Mouse (Mus musculus): ENCODE measurements around the gene Prr29.
A peak's percentile ranks its signal among the peaks of the same experiment; 100 is the strongest.
"Not testable (repeated sequence)": the region's sequence is repeated elsewhere in the genome, so short reads cannot be mapped to it uniquely, and the experiment has no call there.

Prr29 gene

DNA sequence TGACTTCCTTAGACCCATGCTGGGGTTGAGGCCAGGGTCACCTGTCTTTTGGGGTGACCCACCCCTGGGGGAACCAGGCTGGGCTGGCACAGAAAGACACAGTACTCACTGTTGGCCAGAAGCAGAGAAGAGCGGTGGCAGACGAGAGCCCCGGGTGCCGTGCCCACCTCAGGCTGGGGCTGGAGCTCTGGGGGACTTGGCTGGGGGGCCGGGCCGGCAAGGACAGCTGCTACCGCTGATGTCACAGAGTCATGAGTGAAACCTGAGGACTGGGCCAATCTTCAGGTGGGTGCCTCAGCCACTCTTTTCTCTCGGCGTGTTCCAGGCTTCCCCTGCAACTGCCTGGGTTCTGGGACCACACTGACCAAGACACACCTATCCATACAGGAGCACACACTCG is at the start of gene Prr29:
Gene Prr29, plus strand, starts transcription at position 107 of the 400 bp plus-strand sequence.
- no peak for DNase-seq (ENCODE audit: extremely low read depth, low read depth)

DNA sequence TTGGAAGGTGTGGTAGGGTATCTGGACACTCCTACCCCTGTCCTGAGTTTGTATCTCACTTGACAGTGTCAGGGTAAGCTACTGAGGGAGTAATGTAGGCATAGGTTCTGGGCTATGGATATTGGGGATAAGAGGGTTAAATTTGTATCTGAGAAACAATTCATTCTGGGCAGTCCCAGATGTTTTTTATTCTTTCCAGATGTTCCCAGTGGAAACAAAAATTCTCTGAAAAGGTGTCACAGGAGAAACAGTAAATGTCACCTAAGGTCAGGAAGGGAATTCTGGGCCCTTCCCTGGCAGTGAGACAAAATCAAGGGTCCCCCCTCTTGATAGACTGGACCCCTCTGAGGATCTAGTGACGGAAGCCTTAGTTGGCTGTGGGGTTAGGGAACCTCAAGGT is 48.9 kb upstream of the Prr29 start:
- DNase-seq (ENCODE audit: extremely low read depth, low read depth) = no peak

DNA sequence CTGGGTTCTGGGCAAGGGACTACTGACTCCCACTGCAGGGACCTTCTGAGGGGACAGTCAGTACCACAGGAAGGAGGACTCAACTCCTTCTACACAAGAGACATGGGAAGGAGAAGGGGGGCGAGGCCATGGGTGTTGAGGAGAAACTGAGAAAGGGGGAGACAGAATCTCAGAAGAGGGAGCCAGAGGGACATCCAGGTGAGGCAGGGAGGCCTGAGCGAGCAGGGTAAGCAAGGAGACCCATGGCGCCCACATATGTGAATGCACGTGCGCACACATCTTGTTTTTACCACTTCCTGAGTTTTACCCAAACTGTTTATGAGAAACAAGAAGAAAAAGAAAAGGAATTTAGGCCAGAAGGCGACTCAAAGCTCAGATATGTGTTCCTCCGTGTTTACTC is 47.5 kb upstream of the Prr29 start:
- no peak for DNase-seq (ENCODE audit: extremely low read depth, low read depth)

DNA sequence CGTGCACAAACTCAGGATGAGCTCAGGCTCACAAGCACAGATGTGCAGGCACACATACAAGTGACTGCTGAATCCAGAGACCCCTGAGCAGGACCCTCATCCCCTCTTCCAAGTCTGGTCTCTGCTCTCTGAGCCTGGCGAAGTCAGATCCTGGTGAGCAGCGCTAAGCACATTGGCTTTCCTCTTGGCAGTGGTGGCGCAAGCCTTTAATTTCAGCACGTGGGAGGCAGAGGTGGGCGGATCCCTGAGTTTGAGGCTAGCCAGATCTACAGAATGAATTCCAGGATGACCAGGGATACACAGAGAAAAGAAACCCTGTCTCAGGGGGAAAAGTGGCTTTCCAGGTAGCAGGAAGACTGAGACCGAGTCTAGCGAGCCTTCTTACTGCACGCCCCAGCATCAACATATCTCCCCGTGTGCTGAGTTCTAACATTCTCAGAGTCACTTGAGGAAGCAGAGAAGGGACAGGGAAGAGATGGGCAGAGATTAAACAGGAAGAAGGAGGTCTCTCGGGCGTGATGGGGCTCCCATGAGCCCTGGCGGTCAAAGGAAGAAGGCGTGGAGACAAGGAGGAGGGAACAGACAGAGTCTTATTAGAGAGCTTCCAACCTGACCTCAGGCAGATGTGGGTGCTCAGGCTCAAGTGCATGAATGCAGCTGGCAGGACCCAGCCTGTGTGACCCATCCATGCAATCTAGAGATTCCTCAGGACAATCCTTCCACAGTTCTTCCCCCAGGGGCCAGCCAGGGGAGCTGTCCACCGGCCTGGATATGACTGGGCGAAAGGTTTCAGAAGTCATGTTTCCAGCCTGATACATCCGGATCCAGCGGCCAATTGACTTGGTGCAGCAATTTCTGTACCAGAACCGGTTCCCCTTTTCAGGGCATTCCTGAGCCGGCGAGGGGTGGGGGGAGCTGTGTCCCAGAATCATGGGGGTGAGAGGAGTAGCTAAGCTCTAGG is 46.6 kb upstream of the Prr29 start:
- DNase-seq (ENCODE audit: extremely low read depth, low read depth) = no peak

DNA sequence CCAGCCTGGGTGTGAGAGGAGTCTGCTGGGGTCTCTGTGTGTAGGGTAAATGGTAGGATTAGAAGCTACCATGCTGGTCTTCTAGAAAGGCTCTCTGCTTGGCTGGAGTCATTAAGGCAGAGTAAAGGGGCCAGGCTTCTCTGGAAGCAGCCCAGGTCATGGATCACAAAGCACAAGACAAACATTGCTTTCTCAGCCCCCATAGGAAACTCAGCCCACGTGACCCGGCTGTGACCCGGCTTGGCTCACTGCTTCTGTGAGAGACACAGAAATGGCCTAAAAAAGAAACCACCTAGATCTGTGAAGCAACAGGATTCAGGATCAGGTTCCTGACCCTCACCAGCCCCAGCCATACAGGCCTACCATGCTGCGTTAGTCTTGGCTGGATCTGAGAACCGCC is 40.4 kb upstream of the Prr29 start:
- no peak for DNase-seq (ENCODE audit: extremely low read depth, low read depth)

DNA sequence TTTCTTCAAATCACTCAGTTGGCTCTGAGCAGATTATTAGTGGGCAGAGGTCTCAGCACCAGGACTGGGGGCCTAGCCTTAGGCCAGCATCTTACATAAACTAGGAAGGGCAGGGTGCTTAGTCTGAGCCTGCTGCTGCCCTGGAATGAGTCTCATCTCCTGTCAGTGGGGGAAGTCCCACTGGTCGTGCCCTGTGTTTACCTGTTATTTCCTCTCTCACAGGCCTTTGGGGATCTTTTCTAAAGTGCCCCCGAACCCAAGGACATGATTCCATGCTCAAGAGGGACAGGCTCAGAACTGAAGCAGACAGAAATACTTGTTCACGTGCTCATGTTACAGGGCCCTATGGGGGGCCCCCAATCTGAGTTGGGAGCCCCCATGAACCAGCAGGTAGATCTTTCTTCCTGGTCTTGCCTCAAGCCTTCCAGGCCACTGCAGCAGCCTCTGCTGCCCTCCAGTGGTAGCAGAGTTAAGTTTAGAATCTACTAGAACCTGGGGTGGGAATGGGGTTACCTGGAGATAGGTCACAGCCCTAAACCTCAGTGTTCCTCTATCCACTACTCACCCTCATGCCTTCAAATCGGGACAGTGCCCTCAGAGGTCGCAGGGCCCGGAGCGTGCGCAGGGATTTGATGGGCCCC is 39.6 kb upstream of the Prr29 start:
- DNase-seq (ENCODE audit: extremely low read depth, low read depth) = peak; percentile 18

DNA sequence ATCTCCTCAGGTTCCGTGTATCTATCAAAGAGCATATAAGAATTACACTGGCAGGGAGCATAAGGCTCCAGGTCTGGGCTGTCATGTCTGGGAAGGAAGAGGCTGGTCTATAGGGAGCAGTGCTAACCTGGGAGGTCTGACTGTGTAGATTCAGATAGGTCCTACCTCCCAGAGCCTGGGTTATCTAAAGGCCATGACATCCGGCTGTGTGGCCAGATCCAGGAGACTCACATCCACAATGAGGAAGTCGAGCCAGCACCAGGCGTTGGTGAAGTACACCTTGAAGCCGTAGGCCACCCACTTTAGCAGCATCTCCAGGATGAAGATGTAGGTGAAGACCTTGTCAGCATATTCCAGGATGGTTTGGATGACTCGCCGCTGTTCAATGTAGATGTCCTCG is 38.8 kb upstream of the Prr29 start:
- DNase-seq (ENCODE audit: extremely low read depth, low read depth) = peak; percentile 58

DNA sequence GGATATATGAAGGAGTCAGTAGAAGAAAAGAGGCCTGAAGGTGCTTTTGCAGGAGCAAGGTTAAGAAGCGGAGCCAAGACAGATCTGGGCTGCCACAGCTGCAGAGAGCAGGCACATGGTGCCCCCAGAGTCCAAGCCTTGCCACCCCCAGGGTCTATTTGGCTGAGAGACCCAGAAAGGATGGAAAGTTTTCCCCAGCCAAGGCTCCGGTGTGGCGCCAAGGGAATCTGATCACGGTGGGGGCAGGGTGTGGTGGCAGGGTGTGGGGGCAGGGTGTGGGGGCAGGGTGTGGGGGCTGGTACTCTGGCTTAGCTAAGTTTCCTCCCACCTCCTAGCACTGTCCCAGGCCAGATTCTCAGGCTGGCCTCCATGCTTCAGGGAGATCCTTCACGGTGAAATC is 36.8 kb upstream of the Prr29 start:
- no peak for DNase-seq (ENCODE audit: extremely low read depth, low read depth)

DNA sequence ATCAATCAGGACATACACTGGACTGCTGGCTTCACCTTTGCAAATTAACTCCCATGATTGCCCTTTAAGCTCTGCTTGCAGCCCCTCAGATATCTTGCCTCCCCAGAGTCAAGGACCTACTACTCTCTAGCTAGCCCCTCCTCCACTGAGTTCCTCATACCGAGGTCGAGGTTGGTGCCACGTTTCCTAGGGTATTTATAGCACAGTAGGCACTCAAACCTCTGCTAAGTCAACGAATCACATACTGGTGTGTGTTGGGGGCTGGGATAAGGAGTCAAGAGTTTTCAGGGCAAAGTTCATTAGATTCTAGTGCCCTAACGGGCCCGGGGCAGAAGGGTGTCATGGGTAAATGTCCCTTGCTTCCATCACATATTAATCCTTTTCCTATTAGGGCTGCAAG is 36.1 kb upstream of the Prr29 start:
- DNase-seq (ENCODE audit: extremely low read depth, low read depth) = no peak

DNA sequence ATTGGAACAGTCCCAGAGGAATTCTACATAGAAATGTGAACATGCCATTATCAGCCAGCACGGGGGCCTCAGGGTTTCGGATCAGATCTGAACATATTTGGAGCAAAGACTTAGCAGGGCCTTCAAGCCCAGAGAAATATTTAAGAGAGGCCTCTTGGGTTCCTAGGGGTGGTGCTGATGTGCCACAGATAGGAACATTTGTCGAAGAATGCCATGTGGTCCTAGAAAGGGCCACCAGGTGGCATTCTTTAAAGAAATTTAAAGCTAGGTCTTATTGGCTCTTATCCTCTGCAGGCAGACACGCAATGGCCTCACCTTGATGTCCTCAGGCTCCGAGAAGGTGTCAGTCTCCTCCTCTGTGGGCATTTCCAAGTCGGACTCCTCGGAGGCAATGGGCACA is 35.6 kb upstream of the Prr29 start:
- DNase-seq (ENCODE audit: extremely low read depth, low read depth) = peak; percentile 24

DNA sequence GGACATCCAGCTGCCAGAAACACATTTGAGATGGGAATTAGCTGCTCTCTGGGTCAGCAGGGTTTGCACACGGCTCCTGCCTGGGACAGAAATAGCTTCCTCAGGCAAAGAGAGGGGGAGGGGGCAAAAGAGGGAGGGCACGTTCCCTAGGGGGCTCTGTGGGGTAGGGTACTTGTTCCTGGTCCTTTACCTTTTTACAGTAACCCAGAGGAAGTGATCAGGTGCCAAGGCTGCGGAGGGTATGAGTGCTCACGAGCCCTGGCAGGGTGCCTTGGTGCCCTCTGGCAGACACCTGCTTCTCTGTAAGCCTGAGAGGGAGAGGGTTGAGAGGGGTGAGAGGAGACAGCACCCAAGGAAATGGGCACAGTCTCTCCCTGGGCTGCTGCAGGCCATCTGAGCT is 32.8 kb upstream of the Prr29 start:
- no peak for DNase-seq (ENCODE audit: extremely low read depth, low read depth)

DNA sequence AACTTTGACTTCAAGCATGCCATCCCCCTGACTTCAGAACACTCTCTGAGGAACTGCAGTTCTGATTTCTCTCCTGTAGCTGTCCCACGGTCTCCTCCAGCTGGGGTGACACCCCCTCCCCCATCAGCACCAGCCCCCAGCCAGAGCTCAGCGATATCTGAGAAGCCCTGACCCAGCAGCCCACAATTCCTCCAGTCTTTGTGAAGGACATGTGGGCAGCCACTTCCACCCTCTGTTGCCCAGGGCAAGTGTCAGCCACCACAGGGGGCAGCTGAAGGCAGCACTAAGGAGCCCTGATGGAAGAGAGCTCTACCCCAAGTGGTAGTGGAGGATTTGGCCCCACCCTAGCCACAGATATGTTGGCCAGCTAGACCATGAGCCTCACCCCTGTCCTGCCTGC is 31.2 kb upstream of the Prr29 start:
- no peak for DNase-seq (ENCODE audit: extremely low read depth, low read depth)

DNA sequence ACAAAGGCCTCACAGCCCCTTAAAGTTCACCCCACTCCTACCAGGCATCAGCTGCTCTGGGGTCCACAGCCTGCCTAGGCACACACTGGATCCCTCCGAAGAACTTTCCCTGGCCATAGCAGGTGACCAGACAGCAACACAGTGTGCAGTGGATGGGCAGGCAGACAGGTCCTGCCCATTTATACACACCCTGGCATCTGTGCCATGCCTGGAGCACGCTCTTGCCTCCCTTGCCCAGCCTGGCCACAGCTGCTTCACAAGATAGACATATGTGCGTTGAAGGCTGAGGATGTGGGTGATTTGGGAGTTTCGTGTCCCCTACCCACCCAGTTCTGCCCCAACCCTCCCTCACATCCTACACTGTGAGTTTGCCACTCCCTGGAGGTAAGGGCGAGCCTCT is 27.2 kb upstream of the Prr29 start:
- no peak for DNase-seq (ENCODE audit: extremely low read depth, low read depth)

DNA sequence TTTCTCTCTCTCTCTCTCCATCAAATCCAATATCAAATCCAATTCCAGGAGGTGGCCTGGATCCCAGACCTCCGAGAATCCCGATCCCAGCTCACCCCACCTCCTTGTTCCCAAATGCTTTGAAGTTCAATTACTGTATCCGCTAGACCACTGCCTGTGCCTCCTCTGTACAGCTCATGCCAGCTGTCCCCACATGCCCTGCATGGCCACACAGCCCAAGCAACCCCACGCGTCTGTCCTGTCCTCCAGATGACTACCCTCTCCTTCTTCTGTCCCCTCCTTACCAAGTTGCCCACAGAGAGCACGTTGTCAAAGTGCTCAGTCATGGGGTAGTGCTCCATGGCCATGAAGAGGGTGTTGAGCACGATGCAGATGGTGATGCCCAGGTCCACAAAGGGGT is 26.4 kb upstream of the Prr29 start:
- DNase-seq (ENCODE audit: extremely low read depth, low read depth) = no peak

DNA sequence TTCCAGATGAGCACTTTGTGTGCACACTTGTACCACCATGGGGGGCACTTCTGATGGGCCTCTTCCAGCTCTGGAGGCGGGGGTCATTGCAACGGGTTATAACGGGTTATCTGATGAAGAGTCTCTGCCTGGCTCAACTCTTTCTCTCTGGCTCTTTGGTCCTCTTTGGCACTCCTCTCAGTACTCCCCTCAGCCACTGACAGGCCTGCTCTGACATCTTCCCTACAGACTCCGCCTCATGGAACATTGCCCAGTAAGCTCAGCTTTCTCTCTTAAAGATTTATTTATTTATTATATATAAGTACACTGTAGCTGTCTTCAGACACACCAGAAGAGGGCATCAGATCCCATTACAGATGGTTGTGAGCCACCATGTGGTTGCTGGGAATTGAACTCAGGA is 25.9 kb upstream of the Prr29 start:
- DNase-seq (ENCODE audit: extremely low read depth, low read depth) = not testable (repeated sequence)

DNA sequence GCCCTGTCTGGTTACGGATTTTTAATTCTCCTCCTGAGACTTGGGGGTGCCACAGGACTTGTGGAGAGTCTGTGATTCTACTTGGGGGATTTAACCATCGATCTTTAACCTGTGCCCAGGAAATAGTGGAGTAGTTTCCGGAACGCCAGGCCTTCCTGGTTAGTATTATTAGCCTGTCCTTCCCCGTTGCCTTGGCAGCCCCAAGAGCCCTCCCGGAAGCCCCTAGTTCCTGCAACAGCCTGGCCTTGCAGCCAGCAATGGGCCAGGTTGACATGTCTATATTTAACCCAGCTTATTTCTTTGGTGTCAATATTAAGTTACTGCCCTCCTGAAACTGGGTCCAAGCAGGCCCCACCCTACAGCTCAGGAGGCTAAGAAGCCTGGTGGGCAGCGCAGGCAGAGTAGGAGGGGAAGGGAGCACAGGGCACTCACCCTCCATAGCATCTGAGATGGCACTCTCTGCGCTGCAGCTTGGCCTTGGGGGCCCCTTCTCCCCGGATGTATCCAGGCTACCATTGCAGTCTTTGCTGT is 24.2 kb upstream of the Prr29 start:
- DNase-seq (ENCODE audit: extremely low read depth, low read depth) = no peak

DNA sequence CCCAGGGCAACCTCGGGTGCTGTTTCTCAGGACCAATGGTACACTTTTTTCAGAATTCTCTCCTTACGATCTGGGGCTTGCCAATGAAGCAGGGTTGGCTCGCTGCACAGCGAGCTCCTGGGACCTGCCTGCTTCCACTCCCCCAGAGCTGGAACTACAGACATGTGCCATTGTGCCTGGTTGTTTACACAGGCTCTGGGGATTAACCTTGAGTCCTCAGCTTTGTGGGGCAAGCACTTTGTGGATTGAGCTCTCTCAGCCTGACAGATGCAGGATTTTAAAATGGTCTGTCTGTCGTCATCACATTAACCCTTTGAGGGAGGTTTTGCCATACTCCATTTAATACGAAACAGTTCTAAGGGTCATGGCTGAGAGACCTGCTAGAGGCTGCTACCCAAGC is 20.4 kb upstream of the Prr29 start:
- DNase-seq (ENCODE audit: extremely low read depth, low read depth) = no peak

DNA sequence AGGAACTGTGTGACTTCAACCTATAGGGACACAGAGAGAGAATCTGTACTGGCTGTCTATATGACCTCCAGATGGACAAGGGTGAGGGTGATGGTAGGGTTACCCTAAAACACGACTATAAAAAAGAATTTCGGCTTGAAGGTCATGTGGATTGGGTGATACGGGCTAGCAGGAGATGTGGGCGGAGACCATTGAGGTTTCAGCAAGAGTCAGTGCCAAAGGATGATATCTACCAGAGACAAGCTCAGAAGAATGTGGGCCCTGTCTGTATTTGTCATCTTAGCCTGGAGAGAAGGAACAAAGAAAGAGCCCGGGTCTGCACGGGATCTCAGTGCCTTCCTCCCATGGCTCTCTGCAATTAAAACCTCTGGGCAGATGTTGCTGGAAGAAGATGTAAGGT is 15.5 kb upstream of the Prr29 start:
- no peak for DNase-seq (ENCODE audit: extremely low read depth, low read depth)

DNA sequence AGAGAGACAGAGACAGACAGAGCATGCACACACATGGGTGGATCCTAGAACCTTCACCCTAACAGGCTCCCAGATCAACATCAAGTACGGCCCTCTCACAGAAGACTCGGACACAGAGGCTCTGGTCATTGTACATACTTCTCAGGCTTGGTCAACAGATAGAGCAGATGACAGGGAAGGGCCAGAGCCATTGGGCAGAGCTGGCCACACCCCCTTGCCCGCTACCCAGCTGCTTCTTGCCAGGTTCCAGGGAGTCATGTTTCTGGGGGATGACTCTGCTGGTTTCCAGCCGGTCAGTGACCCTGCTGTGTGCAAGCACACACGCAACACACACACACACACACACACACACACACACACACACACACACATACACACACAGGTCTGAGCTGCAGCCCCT is 14.4 kb upstream of the Prr29 start:
- DNase-seq (ENCODE audit: extremely low read depth, low read depth) = no peak

DNA sequence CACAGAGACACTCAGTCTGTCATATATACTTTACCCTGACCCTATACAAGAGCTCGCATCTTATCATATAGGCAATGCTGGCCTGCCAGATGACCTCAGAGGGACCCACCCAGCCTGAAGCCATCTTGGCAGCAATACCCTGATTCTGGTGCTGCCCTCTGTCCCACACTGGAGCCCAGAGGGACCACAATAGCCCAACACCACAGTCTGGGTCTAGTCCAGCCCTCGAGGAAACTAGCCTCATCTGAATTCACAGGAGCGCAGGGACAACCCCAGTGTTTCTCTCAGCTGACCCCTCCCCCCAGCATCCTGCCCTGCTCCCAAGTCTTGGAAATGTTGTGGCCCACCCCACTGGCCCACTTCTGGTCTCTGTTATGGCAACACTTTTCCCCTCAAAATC is 14.0 kb upstream of the Prr29 start:
- DNase-seq (ENCODE audit: extremely low read depth, low read depth) = no peak

DNA sequence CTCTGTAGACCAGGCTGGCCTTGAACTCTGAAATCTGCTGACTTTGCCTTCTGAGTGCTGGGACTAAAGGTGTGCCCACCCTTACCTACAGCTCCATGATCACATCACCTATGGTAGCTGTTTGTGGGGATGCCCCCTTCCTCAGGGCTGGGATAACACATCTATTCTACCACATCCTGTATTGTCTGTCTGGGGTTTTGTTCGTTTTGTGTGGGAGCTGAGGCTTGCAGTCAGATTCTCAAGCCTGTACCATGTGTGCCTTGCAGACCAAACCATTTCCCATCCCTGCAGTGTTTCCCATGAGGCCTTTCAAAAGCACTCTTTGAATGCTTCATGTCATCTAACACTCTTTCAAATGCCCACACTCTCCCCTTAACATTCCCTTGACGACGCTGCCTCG is 13.3 kb upstream of the Prr29 start:
- DNase-seq (ENCODE audit: extremely low read depth, low read depth) = no peak

DNA sequence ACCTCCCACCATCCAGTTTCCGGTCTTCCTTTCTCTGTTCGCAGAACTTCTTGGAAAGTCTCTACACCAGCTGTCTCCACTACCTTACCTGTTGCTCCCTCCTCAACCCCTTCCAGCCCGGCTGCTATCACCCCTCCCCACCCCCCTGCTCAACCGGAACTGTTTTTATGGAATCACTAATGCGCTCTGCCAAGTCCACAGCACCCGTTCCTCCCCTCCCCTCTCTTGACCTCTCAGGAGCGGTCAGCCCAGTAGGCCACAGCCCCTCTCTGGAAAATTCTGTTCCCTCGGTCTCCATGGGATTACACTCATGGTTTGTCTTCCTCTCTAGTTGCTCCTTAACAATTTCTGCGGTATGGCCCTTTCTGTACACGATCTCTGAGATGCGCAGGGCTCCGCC is 12.1 kb upstream of the Prr29 start, which contains the start of gene Scn4a:
Gene Scn4a, minus strand, starts transcription at position 101 of the 400 bp plus-strand sequence.
- DNase-seq (ENCODE audit: extremely low read depth, low read depth) = no peak

DNA sequence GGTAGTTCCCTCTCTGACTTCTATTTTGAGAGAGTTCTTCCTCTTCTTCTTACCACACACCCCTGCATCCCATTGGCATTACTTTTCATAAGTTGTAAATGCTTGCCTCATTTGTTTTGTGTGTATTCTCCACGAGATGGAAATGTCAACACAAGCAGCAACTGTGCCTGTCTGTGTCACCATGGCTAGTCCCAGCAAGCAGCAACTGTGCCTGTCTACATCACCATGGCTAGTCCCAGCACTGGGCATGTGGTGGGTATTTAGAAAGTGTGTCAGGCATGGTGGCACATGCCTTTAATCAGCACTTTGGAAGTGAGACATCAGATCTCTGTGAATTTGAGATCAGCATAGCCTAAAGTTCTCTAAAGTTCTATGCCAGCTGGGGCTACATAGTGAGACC is 11.1 kb upstream of the Prr29 start:
- DNase-seq (ENCODE audit: extremely low read depth, low read depth) = no peak
